In genomic region chr11:104625453-104626402, GRCm38 (mm10) we compare ENCODE assay signal across 9 mouse cellular contexts. TPM values are rescaled to one million over a fixed set of nuclear protein-coding genes. Genes with fewer than 3 reads are reported as not detected.
DNase-seq lines count a peak whose midpoint lies in the region; ATAC-seq and TF ChIP-seq lines count a peak whose summit lies in the region.
"Had no signal": no experiment of that assay in that cellular context is flagged by ENCODE, and none has a peak within 500 bp of the region (broad histone marks: within the 10 kb centered on the region; RNA-seq: fewer than 3 reads in every experiment).

No protein-coding gene starts in this region.

- H3K9ac ChIP-seq in embryonic facial prominence, embryonic 12.5 days: no peak overlapping the region
- H3K9ac ChIP-seq: neural tube, embryonic 12.5 days had no signal

- peak; percentile 51 to 65 for DNase-seq in lung, adult 18-20 months
- no peak for DNase-seq in lung, adult 2 months
- peak; percentile 44 for DNase-seq in heart, postnatal 25 days (ENCODE audit: low spot score)
- DNase-seq in cerebellum, postnatal 36 days: no peak
- DNase-seq in right cerebral cortex, postnatal 14 days: no peak

- peak overlapping the region; percentile 72 for H3K27ac ChIP-seq in embryonic facial prominence, embryonic 12.5 days
- H3K27ac ChIP-seq: neural tube, embryonic 12.5 days had no signal

- no peaks in the 10 kb centered on the region for H3K27me3 ChIP-seq in embryonic facial prominence, embryonic 12.5 days
- H3K27me3 ChIP-seq: neural tube, embryonic 12.5 days had no signal

- peak overlapping the region; percentile 21; the same call in 1 of the 2 replicates for H3K4me2 ChIP-seq in embryonic facial prominence, embryonic 12.5 days (replicated peaks)
- H3K4me2 ChIP-seq: neural tube, embryonic 12.5 days had no signal

- peak; percentile 57; the same call in 1 of the 2 replicates for ATAC-seq in embryonic facial prominence, embryonic 12.5 days (ENCODE audit: insufficient number of reproducible peaks, insufficient read depth, low FRiP score, low TSS enrichment)
- ATAC-seq in megakaryocyte-erythroid progenitor cell, adult 5-6 weeks (replicated peaks; ENCODE audit: low FRiP score, low TSS enrichment, poor library complexity, severe bottlenecking): peak; percentile 56
- ATAC-seq in inflammation-experienced regulatory T-cells, adult 6 months: no peak

- intact Hi-C loops in heart, postnatal 25 days (cut with DNase I): no loop called here

- TF ChIP-seq CTCF in lung, adult 2 months (IDR thresholded peaks at IDR 0.05; ENCODE audit: insufficient read depth, low read length): no peak

- no peaks in the 10 kb centered on the region for H3K36me3 ChIP-seq in embryonic facial prominence, embryonic 12.5 days
- H3K36me3 ChIP-seq: neural tube, embryonic 12.5 days had no signal

- no peak overlapping the region for H3K4me3 ChIP-seq in lung, adult 2 months (replicated peaks; ENCODE audit: extremely low read depth, low read depth, low read length)
- no peak overlapping the region for H3K4me3 ChIP-seq in embryonic facial prominence, embryonic 12.5 days
- H3K4me3 ChIP-seq: neural tube, embryonic 12.5 days had no signal

- TF ChIP-seq POLR2A in lung, adult 2 months (IDR thresholded peaks at IDR 0.05; ENCODE audit: borderline replicate concordance, extremely low read depth, low read depth, low read length): no peak

- H3K9me3 ChIP-seq in embryonic facial prominence, embryonic 12.5 days: no peaks in the 10 kb centered on the region
- H3K9me3 ChIP-seq: neural tube, embryonic 12.5 days had no signal

- WGBS in lung, adult 2 months: 32% methylated on average over 12 of the region's 12 CpGs
- 15% methylated on average over 12 of the region's 12 CpGs for WGBS in embryonic facial prominence, embryonic 12.5 days

- peaks cover 11% of the 10 kb centered on the region for H3K4me1 ChIP-seq in lung, adult 2 months (ENCODE audit: control insufficient read depth, insufficient read depth, low read length)
- H3K4me1 ChIP-seq in embryonic facial prominence, embryonic 12.5 days: peaks cover 18% of the 10 kb centered on the region

RNA-seq across cellular contexts. Expression of gene Itgb3, which starts 17.9 kb away (rescaled TPM):
- polyA plus RNA-seq in lung, adult 2 months (2012; rRNA removed): 9.3 and 16.2 TPM in 2 replicates
- polyA plus RNA-seq in embryonic facial prominence, embryonic 12.5 days (2016; fragmentation: Nextera tagmentation; extraction: Ambion mirVana): 3.7 TPM in 2 replicates
- 1 to 10 TPM; 3.1 to 3.8 TPM for total RNA-seq in heart, postnatal 25 days (2021)
- total RNA-seq in megakaryocyte-erythroid progenitor cell, adult 5-6 weeks (2014; fragmentation: Nextera tagmentation): 0.52 and 0.94 TPM in 2 replicates
- 2.6 and 3.6 TPM in 2 replicates for total RNA-seq in megakaryocyte-erythroid progenitor cell, adult 5-6 weeks (2017)
- polyA plus RNA-seq in inflammation-experienced regulatory T-cells, adult 6 months (2017; shearing (Covaris generic)): 10 to 100 TPM in 2 of 3 experiments, 1 to 10 TPM in 1; 6.4 to 17.5 (median 11.8) TPM

RNA-seq across cellular contexts. Expression of gene Gm11639, which starts 59.8 kb away (rescaled TPM):
- not detected in 2 replicates for polyA plus RNA-seq in lung, adult 2 months (2012; rRNA removed)
- polyA plus RNA-seq in embryonic facial prominence, embryonic 12.5 days (2016; fragmentation: Nextera tagmentation; extraction: Ambion mirVana): 0.03 TPM in 1 of 2 replicates, not detected in the other
- total RNA-seq in heart, postnatal 25 days (2021): under 1 TPM; 0.03 TPM
- total RNA-seq in megakaryocyte-erythroid progenitor cell, adult 5-6 weeks (2014; fragmentation: Nextera tagmentation): not detected in 2 replicates
- not detected in 2 replicates for total RNA-seq in megakaryocyte-erythroid progenitor cell, adult 5-6 weeks (2017)
- polyA plus RNA-seq in inflammation-experienced regulatory T-cells, adult 6 months (2017; shearing (Covaris generic)): under 1 TPM in 2 of 3 experiments, not detected in 1; 0.03 to 0.09 TPM

Comparison
In these comparisons a context has a peak if more than half of its experiments do, and no peak if none do; other contexts are left out.
1. DNase-seq: peak in lung, adult 18-20 months (2 of 2) and heart, postnatal 25 days (single experiment); none in lung, adult 2 months (single experiment), cerebellum, postnatal 36 days (0 of 2) and right cerebral cortex, postnatal 14 days (single experiment).